Mouse (Mus musculus) liver, embryonic 12.5 days (tissue): ENCODE results near the gene Prkg2. TPM values are rescaled to one million over a fixed set of nuclear protein-coding genes. Genes with fewer than 3 reads are reported as not detected.

Experiments
- ATAC-seq: fragments of 200-750 bp; cut with Nextera tagmentation; 2 replicates; pipeline ENCODE4 v1.8.0; 2017; ENCODE audit warnings: moderate number of reproducible peaks, mild to moderate bottlenecking, moderate library complexity
- H3K27ac ChIP-seq: fragments of 300-500 bp; sonication (generic); 2 replicates; pipeline ENCODE4 v1.5.1; 2016; ENCODE audit warnings: mild to moderate bottlenecking
- H3K27me3 ChIP-seq: fragments of 300-500 bp; sonication (generic); replicated peaks from 2 replicates; pipeline ENCODE4 v1.6.1; 2016; ENCODE audit warnings: mild to moderate bottlenecking, moderate library complexity
- H3K36me3 ChIP-seq: fragments of 300-500 bp; sonication (generic); 2 replicates; pipeline ENCODE4 v1.6.1; 2016; ENCODE audit warnings: mild to moderate bottlenecking, moderate library complexity
- H3K4me1 ChIP-seq: fragments of 300-500 bp; sonication (generic); 2 replicates; pipeline ENCODE4 v1.6.1; 2016
- H3K4me2 ChIP-seq: fragments of 300-500 bp; sonication (generic); 2 replicates; pipeline ENCODE4 v1.6.1; 2016; ENCODE audit warnings: mild to moderate bottlenecking, moderate library complexity
- H3K4me3 ChIP-seq: fragments of 300-500 bp; sonication (generic); 2 replicates; pipeline ENCODE4 v1.5.1; 2016; ENCODE audit warnings: mild to moderate bottlenecking, moderate library complexity
- H3K9ac ChIP-seq: fragments of 300-500 bp; sonication (generic); 2 replicates; pipeline ENCODE4 v1.6.1; 2016; ENCODE audit warnings: mild to moderate bottlenecking, moderate library complexity
- H3K9me3 ChIP-seq: fragments of 300-500 bp; sonication (generic); replicated peaks from 2 replicates; pipeline ENCODE4 v1.6.1; 2016; ENCODE audit warnings: mild to moderate bottlenecking, moderate library complexity
- WGBS: fragments of 180-500 bp; shearing (Covaris S2); methylation state at CpG from one replicate; pipeline ENCODE4 v1.1.7; 2016; ENCODE audit not compliant: insufficient replicate concordance; 5-methylcytosine and 5-hydroxymethylcytosine counted together
- polyA plus RNA-seq: library from polyadenylated mRNA; unstranded; fragments of >200 nt; fragmentation: Nextera tagmentation; extraction: Ambion mirVana; gene quantifications from 2 replicates; pipeline ENCODE4 v1.2.1, GENCODE M21; 2016

Gene Prkg2
- polyA plus RNA-seq, 1 experiment from 2014 or later, result 0.12 TPM

DNA sequence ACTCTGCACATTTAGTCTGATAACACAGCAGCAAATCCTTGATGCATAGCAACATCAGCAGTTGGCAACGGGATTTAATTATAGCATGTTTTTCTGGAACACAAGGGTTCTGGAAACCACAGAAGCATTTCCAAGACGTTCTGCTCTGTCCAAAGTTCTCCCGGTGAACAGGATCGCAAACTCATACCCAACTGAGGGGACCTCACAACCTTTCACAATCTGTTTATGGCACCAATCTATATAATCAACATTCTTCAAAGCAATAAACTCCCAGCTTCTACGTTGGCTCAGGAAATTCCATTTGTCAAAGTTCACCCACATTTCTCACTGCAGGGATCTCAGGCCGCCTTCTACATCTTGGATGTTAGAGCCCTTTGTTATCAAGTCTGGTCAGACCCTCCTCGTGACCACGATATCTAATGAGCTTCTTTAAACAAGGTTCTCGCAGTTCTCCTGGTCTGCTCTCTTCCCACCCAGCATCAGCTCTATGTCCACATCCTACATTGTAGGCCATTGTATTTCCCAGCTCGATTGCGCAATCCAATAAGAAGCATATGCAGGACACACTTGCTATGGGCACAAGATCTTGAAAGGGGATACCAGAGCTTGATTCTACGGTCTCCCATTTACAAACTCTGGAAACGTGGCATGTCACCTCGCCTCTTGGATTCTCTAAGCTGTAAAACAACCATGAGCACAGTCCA is 26.6 kb downstream of the Prkg2 start:
- no peak for ATAC-seq
- H3K36me3 ChIP-seq, result no peaks in the 10 kb centered on the region
- no peaks in the 10 kb centered on the region for H3K27me3 ChIP-seq
- no peak overlapping the region for H3K4me3 ChIP-seq
- no peak overlapping the region for H3K4me2 ChIP-seq
- no peak overlapping the region for H3K27ac ChIP-seq
- H3K9me3 ChIP-seq, result no peaks in the 10 kb centered on the region
- H3K9ac ChIP-seq, result no peak overlapping the region
- 63% methylated on average over 14 of the region's 14 CpGs for WGBS
- H3K4me1 ChIP-seq, result no peaks in the 10 kb centered on the region

DNA sequence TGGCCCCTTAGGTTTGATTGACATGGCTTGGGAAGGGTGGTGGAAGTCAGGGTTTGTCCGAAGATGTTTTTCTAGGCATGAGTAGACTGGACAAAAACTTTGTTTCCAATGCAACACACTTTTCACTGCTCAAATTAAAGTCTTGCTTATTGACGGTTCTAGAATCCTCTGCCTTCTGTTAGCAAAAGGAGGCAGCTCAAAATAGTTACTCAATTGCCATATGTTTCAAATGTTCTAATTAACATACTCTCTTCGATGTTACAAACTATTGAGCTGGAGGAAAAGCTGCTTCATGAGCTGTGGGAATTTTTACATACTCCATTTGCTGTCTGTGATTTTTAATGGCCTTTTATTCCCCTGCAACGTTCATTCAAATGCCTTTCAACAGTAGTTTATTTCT is 39.0 kb downstream of the Prkg2 start:
- Histone ChIP-seq H3K4me1 (no peaks in the 10 kb centered on the region), H3K4me2 (no peak overlapping the region), H3K4me3 (no peak overlapping the region), H3K27me3 (no peaks in the 10 kb centered on the region), H3K9me3 (no peaks in the 10 kb centered on the region), H3K27ac (no peak overlapping the region), H3K9ac (no peak overlapping the region), H3K36me3 (no peaks in the 10 kb centered on the region)
- WGBS, result 63% methylated on average over 4 of the region's 4 CpGs
- ATAC-seq, result no peak

DNA sequence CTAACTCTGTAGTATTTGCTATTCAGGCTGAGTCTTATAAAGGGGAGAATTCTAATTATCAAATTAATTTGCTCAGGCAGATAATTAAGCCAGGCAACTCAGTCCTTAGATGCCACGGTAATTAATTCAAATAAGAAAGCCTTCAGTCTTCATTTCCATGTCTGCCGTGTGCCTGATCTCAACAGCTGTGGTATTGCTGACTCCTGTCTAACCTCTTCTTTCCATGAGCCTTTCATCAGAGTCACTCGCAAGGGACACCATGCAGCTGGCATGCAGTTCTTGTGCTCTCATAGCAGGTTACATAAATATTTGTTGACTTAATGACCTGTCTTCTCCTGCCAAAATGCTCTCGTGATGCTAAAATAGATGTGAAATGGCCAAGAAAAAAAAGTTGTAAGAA is 41.4 kb downstream of the Prkg2 start:
- Histone ChIP-seq H3K4me2 (no peak overlapping the region), H3K9me3 (no peaks in the 10 kb centered on the region), H3K4me1 (no peaks in the 10 kb centered on the region), H3K27ac (no peak overlapping the region), H3K27me3 (no peaks in the 10 kb centered on the region), H3K4me3 (no peak overlapping the region), H3K9ac (no peak overlapping the region), H3K36me3 (no peaks in the 10 kb centered on the region)
- WGBS, result 69% methylated on average over 4 of the region's 4 CpGs
- no peak for ATAC-seq

DNA sequence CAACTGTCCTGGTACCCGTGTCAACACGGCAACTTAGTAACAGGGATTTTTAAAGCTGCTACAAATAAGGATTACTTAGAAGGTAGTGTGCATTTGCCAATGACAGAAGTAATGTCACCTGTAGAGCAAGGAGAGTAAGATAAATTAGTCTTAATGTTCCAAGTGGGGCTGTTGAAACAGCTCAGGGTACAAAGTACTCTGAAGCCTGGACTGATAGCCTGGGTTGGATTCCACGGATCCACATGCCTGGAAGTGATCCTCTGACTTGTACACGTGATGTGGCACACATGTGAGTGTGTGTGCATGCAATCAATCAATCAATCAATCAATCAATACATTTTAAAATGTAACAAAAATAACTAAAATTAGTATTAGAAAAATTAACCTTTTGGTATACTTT is 45.6 kb downstream of the Prkg2 start:
- Histone ChIP-seq H3K4me2 (no peak overlapping the region), H3K4me1 (no peaks in the 10 kb centered on the region), H3K4me3 (no peak overlapping the region), H3K9me3 (no peaks in the 10 kb centered on the region), H3K36me3 (no peaks in the 10 kb centered on the region), H3K27ac (no peak overlapping the region), H3K27me3 (no peaks in the 10 kb centered on the region), H3K9ac (no peak overlapping the region)
- 60% methylated on average over 4 of the region's 4 CpGs for WGBS
- ATAC-seq, result no peak

DNA sequence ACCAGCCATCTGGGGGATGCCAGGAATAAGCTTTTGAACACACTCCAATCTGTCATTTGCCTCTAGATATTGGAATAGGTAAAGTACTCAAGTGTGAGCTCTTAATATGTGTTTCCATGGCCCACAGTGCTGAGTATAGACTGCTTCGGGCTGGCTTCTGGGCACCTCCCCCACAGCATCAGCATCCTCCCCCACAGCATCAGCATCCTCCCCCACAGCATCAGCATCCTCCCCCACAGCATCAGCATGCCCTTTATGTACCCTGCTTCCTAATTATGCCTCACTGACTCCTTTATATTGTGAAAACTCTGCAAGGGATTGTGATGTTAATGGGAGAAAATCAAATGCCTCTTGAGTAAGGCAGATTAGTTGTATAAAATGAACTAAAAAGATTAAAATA is 49.5 kb downstream of the Prkg2 start:
- no peaks in the 10 kb centered on the region for H3K9me3 ChIP-seq
- H3K4me1 ChIP-seq, result no peaks in the 10 kb centered on the region
- WGBS, result 44% methylated on average over 1 of the region's 1 CpGs
- no peak for ATAC-seq
- H3K27ac ChIP-seq, result no peak overlapping the region
- no peak overlapping the region for H3K4me2 ChIP-seq
- H3K4me3 ChIP-seq, result no peak overlapping the region
- no peaks in the 10 kb centered on the region for H3K27me3 ChIP-seq
- H3K9ac ChIP-seq, result no peak overlapping the region
- no peaks in the 10 kb centered on the region for H3K36me3 ChIP-seq

DNA sequence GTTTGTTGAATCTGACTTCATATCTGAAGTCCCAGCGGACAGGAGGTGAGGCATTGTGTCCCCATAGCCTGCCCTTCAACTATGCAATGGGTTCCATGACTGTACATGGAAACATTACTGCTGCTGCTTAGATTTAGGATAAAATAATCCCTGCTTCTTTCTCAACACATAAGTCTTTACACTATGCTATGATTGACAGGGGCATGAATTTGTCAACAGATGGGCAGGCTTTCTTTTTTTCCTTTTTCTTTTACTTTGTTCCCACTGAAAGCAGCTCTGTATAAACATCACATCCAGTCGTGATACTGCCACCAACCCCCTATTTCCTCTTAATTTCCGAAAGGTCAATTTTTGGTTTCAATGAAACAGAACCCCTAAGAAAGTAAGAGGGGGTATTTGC is 50.0 kb downstream of the Prkg2 start:
- Histone ChIP-seq H3K27ac (no peak overlapping the region), H3K27me3 (no peaks in the 10 kb centered on the region), H3K4me2 (no peak overlapping the region), H3K9me3 (no peaks in the 10 kb centered on the region), H3K36me3 (no peaks in the 10 kb centered on the region), H3K9ac (no peak overlapping the region), H3K4me1 (no peaks in the 10 kb centered on the region), H3K4me3 (no peak overlapping the region)
- no peak for ATAC-seq
- WGBS, result 53% methylated on average over 3 of the region's 3 CpGs

DNA sequence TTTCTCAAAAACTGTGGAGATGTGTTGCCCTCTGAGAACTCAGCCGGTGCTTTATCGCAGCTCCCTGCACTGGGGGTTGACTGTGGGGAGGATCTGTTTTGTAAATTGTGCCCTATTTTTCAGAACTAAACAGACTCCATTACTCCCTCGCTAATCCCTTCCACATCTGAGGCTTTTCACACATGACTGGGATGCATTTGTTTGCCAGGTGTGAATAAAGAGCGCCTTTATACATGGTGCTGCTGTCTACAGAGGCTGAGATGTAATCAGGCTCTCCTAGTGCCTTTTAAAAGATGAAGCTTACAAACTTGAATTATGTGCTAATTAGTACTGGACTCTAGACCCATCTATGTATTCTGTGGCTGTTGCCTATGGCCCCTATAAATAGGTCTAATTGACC is 50.7 kb downstream of the Prkg2 start:
- Histone ChIP-seq H3K36me3 (no peaks in the 10 kb centered on the region), H3K4me1 (no peaks in the 10 kb centered on the region), H3K4me2 (no peak overlapping the region), H3K9me3 (no peaks in the 10 kb centered on the region), H3K27ac (no peak overlapping the region), H3K4me3 (no peak overlapping the region), H3K27me3 (no peaks in the 10 kb centered on the region), H3K9ac (no peak overlapping the region)
- 30% methylated on average over 4 of the region's 4 CpGs for WGBS
- ATAC-seq, result no peak

DNA sequence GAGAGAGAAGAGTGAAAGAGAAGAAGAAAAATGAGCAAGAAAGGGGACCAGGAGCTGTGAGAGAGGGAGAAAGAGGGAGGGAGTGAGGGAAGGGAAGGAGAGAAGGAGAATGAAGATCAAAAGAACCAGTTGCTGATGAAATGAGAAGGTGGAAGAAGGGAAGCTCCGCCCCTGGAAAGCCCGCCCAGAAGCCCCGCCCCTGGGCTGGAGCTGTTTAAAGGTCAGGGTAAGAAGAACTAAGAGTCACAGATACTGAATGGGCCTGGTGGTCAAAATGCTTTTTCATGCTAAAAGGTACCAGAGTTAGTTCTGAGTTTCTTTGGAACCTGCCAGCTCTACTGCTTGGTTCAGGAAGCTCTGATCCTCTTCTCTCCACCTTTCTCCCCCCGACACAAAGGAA is 51.1 kb downstream of the Prkg2 start:
- H3K4me3 ChIP-seq, result no peak overlapping the region
- H3K27ac ChIP-seq, result no peak overlapping the region
- no peaks in the 10 kb centered on the region for H3K27me3 ChIP-seq
- H3K4me1 ChIP-seq, result no peaks in the 10 kb centered on the region
- no peak overlapping the region for H3K9ac ChIP-seq
- H3K4me2 ChIP-seq, result no peak overlapping the region
- H3K9me3 ChIP-seq, result no peaks in the 10 kb centered on the region
- no peaks in the 10 kb centered on the region for H3K36me3 ChIP-seq
- WGBS, result 15% methylated on average over 4 of the region's 4 CpGs
- ATAC-seq, result no peak

DNA sequence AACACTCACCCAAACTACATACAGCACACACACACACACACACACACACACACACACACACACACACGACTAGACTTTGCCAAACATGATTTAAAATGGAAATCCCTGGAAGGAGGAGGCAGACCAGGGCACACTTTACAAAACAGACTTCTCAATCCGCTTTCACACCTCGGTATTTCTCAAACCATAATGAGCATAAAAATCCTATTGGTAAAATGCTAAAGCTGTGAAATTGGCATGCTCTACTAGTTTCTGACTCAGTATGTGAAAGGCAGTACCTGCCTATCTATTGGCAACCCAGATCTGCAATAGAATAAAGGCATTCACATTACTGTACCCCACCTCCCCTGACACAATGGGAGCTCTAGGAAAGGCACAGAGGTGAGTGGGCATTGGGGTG is 52.1 kb downstream of the Prkg2 start:
- no peak overlapping the region for H3K4me2 ChIP-seq
- no peak overlapping the region for H3K4me3 ChIP-seq
- no peaks in the 10 kb centered on the region for H3K36me3 ChIP-seq
- H3K9ac ChIP-seq, result no peak overlapping the region
- WGBS, result 75% methylated on average over 3 of the region's 3 CpGs
- H3K9me3 ChIP-seq, result no peaks in the 10 kb centered on the region
- no peaks in the 10 kb centered on the region for H3K27me3 ChIP-seq
- no peaks in the 10 kb centered on the region for H3K4me1 ChIP-seq
- ATAC-seq, result no peak
- H3K27ac ChIP-seq, result no peak overlapping the region

DNA sequence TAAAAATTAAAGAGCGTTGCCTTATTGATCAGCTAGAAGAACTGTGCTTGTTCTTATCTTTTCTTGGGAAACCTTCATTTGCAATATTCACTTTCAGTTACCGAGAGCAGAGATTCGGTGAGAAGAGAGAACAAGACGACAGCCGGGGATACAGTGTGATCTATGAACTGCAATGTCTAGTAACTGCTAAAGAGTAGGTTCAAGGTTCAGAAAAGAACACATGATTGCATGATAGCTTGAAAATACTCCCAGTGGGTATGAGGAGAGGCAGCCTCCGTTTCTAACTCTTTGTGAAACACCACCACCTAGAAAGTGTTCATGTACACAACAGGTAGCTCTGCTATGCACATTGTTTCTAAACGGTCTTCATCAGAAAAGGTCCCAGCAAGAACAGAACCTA is 55.8 kb downstream of the Prkg2 start:
- Histone ChIP-seq H3K4me2 (no peak overlapping the region), H3K9ac (no peak overlapping the region), H3K4me3 (no peak overlapping the region), H3K27ac (no peak overlapping the region), H3K27me3 (no peaks in the 10 kb centered on the region), H3K36me3 (no peaks in the 10 kb centered on the region), H3K4me1 (no peaks in the 10 kb centered on the region), H3K9me3 (no peaks in the 10 kb centered on the region)
- 64% methylated on average over 7 of the region's 7 CpGs for WGBS
- no peak for ATAC-seq

DNA sequence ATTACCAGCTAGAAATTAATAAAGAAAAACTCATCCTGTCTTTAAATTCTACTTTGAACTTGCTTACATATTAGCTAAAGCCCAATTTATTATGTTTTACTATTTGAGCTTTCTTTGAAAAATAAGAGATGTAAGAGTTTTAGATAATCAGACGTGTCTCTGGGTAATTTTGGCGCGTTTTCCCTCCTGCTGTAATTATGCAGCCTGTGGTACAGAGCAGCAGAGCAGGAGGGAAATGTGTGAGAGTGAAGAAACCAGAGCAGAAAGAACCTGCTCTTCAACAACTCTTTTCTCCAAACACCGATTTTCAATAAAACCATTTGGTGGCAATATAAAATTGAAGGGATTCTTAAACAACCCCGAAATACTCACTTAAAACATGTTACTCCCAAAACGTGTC is 58.8 kb downstream of the Prkg2 start:
- no peak overlapping the region for H3K4me2 ChIP-seq
- 63% methylated on average over 6 of the region's 6 CpGs for WGBS
- no peaks in the 10 kb centered on the region for H3K4me1 ChIP-seq
- H3K9me3 ChIP-seq, result no peaks in the 10 kb centered on the region
- H3K4me3 ChIP-seq, result no peak overlapping the region
- H3K27me3 ChIP-seq, result no peaks in the 10 kb centered on the region
- H3K9ac ChIP-seq, result no peak overlapping the region
- H3K27ac ChIP-seq, result no peak overlapping the region
- no peak for ATAC-seq
- H3K36me3 ChIP-seq, result no peaks in the 10 kb centered on the region

DNA sequence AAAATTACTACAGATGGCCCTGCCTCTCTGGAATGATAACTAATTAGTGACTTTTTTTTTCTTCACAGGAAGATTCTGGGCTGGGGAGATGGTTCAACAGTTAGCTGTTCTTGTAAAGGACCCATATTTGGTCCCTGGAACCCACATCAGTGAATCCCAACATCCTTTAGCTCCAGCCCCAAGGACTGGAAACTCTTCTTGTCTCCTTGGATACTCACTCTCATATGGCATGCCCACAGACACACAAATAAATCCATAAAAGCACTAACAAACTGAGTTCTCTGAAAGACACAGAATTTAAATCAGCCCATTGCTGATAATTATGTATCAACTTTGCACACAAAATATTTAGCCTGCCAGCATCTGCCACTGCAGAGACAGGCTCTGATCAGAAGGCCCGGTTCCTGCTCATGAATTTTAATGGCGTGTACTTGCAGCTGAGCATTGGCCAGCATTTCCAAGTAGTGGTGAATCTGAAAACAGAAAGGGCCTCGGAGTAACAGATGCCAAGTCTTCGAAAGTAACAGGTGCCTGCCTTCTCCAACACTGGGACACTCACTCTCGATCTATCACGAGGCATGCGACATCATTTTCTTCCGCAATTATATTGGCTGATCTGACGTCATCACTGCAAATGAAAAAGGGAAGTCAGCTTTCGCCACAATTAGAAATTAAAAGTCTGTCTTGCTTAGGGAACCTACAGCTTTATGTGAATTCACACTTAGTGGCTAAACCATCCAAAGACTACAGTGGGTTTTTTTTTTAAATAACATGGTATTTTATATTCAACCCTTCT is 61.1 kb downstream of the Prkg2 start:
- WGBS, result 65% methylated on average over 10 of the region's 10 CpGs

More for the DNA sequence above, 61.1 kb downstream of the Prkg2 start:
- no peak for ATAC-seq
- H3K9ac ChIP-seq, result no peak overlapping the region
- H3K27ac ChIP-seq, result no peak overlapping the region
- H3K4me2 ChIP-seq, result no peak overlapping the region
- H3K4me3 ChIP-seq, result no peak overlapping the region
- H3K36me3 ChIP-seq, result no peaks in the 10 kb centered on the region
- no peaks in the 10 kb centered on the region for H3K4me1 ChIP-seq
- no peaks in the 10 kb centered on the region for H3K9me3 ChIP-seq
- H3K27me3 ChIP-seq, result no peaks in the 10 kb centered on the region
